Mouse (Mus musculus) embryonic facial prominence, embryonic 12.5 days (tissue): Measurements from ENCODE around the gene Vps13d. TPM values are rescaled to one million over a fixed set of nuclear protein-coding genes. Genes with fewer than 3 reads are reported as not detected.

Experiments
- ATAC-seq: fragments of 200-750 bp; cut with Nextera tagmentation; 2 replicates; pipeline ENCODE4 v1.8.0; 2017; ENCODE audit not compliant: insufficient number of reproducible peaks, insufficient read depth, low FRiP score, low TSS enrichment
- H3K27ac ChIP-seq: fragments of 300-500 bp; sonication (generic); 2 replicates; pipeline ENCODE4 v1.5.1; 2016; ENCODE audit warnings: mild to moderate bottlenecking
- H3K27me3 ChIP-seq: fragments of 300-500 bp; sonication (generic); 2 replicates; pipeline ENCODE4 v1.6.1; 2016; ENCODE audit warnings: mild to moderate bottlenecking, moderate library complexity
- H3K36me3 ChIP-seq: fragments of 300-500 bp; sonication (generic); 2 replicates; pipeline ENCODE4 v1.6.1; 2016; ENCODE audit warnings: mild to moderate bottlenecking
- H3K4me1 ChIP-seq: fragments of 300-500 bp; sonication (generic); 2 replicates; pipeline ENCODE4 v1.6.1; 2016
- H3K4me2 ChIP-seq: fragments of 300-500 bp; sonication (generic); replicated peaks from 2 replicates; pipeline ENCODE4 v1.6.1; 2016; ENCODE audit warnings: mild to moderate bottlenecking, moderate library complexity
- H3K4me3 ChIP-seq: fragments of 300-500 bp; sonication (generic); 2 replicates; pipeline ENCODE4 v1.5.1; 2016; ENCODE audit warnings: mild to moderate bottlenecking
- H3K9ac ChIP-seq: fragments of 300-500 bp; sonication (generic); 2 replicates; pipeline ENCODE4 v1.6.1; 2016; ENCODE audit warnings: mild to moderate bottlenecking, moderate library complexity
- H3K9me3 ChIP-seq: fragments of 300-500 bp; sonication (generic); 2 replicates; pipeline ENCODE4 v1.6.1; 2016; ENCODE audit warnings: mild to moderate bottlenecking, moderate library complexity
- WGBS: fragments of 180-500 bp; shearing (Covaris S2); methylation state at CpG from one replicate; pipeline ENCODE4 v1.1.7; 2016; 5-methylcytosine and 5-hydroxymethylcytosine counted together
- polyA plus RNA-seq: library from polyadenylated mRNA; unstranded; fragments of >200 nt; fragmentation: Nextera tagmentation; extraction: Ambion mirVana; gene quantifications from 2 replicates; pipeline ENCODE4 v1.2.1, GENCODE M21; 2016

The Vps13d gene
- polyA plus RNA-seq, 1 experiment from 2014 or later, result 6.9 TPM

DNA sequence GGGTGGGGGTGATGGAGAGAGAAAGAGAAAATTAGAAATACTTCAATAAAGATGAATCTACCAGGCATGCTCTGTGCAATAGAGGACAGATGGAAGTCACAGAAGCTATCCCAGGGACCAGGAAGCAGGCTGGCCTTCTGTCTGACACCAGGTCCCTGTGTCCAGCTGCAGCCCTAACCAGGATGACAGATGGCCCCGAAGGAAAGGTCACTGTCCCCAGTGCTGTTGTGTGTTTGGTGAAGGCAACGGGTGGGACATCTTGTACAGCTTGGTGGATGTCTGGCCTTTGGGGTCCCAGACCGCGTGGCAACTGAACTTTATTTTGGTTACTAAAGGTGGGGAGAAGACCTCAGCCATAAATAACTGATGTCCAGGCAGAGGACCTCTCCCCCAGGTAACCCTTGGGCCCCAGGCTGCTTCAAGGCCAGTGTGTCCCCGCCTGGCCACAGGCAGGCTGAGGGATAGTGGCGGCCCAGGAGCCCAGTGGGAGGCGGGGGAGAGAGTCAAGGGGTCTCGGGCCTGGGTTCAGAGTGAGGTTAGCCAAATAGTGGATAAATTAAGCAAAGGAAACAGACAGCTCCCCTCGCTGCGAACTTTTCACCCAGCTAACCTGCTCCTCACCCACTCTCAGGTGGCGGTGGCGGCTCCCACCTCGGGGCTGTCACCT is 253.9 kb downstream of the Vps13d start:
- WGBS, result 56% methylated on average over 13 of the region's 13 CpGs
- no peaks in the 10 kb centered on the region for H3K36me3 ChIP-seq
- H3K27me3 ChIP-seq, result no peaks in the 10 kb centered on the region
- H3K4me2 ChIP-seq, result no peak overlapping the region
- no peaks in the 10 kb centered on the region for H3K9me3 ChIP-seq
- no peak overlapping the region for H3K9ac ChIP-seq
- ATAC-seq, result no peak
- no peak overlapping the region for H3K4me3 ChIP-seq
- H3K4me1 ChIP-seq, result no peaks in the 10 kb centered on the region
- H3K27ac ChIP-seq, result no peak overlapping the region

DNA sequence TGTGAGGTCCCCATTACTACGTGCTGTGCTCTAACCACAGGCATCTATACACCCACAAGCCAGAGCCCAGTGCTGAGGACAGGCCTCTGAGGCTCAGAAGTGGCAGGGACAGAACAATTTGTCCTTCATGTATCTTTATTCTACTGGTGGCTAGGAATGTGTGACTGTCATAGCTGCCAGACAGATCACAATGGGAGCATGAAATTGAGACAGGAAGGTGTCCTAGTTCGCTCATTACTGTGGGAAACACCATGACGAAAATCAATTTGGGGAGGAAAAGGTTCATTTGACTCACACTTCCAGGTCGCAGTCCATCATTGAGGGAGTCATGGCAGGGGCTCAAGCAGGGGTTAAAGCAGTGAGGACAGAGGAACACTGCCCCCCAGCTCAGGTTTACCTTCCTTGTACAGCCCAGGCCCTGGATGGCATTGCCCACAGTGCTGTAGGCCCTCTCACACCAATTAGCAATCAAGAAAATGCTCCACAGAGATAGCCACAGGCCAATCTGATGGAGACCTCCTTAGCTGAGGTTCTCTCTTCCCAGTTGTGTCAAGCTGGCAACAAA is 254.9 kb downstream of the Vps13d start:
- 58% methylated on average over 4 of the region's 4 CpGs for WGBS
- Histone ChIP-seq H3K9me3 (no peaks in the 10 kb centered on the region), H3K27me3 (no peaks in the 10 kb centered on the region), H3K4me3 (no peak overlapping the region), H3K27ac (no peak overlapping the region), H3K9ac (no peak overlapping the region), H3K36me3 (no peaks in the 10 kb centered on the region), H3K4me2 (no peak overlapping the region), H3K4me1 (no peaks in the 10 kb centered on the region)
- no peak for ATAC-seq

DNA sequence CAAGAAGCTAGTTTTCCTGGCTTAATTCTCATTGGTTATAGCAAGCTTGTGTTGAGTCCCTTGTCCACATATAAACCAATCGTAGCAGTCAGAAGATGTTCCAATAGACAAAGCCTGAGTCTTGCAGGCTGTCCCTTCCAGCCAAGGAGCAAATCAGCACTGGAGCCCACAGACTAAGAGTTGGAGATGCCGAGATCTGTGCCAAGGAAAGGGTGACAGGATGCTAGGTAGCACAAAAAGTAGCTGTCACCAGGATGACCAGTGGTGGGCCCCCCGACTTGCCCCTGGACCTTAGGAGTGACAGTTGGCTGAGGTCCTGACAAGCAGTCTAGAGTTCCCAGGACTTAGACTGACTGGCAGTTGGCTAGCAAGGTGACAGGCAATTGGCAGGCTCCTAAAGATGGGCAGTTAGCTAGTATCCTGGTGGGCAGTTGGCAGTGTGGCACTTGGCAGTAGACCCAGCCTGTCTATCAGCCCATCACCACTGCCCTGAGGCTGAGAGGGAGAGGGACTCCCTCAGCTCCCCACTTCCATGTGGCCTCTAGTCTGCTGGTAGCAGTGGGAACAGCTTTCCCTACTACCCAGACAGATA is 258.1 kb downstream of the Vps13d start:
- ATAC-seq, result no peak
- H3K36me3 ChIP-seq, result no peaks in the 10 kb centered on the region
- H3K9me3 ChIP-seq, result no peaks in the 10 kb centered on the region
- H3K4me3 ChIP-seq, result no peak overlapping the region
- 87% methylated on average over 3 of the region's 3 CpGs for WGBS
- H3K27ac ChIP-seq, result no peak overlapping the region
- H3K9ac ChIP-seq, result no peak overlapping the region
- H3K27me3 ChIP-seq, result no peaks in the 10 kb centered on the region
- no peak overlapping the region for H3K4me2 ChIP-seq
- H3K4me1 ChIP-seq, result 0 out of 2 replicates have a peak, but pooled peaks cover 4% of the 10 kb centered on the region

DNA sequence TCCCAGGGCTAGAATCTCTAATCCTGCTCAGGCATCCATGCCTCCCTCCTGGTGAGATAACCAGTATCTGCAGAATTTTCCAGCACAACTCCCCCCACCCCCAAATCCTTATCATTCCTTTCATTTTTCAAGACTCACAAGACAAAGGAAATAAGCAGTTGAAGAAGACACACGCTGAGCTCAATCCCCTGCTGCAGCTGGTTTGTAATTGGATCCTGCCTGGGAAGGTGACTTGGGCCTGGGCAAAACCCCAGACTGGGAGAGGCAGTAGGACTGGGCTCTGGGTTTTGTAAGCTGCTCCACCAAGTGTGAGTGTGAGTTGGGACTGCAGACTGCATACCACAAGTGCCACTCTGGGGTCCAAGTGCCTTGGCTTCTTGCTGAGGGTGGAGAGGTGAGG is 260.3 kb downstream of the Vps13d start:
- no peak overlapping the region for H3K4me3 ChIP-seq
- H3K27ac ChIP-seq, result no peak overlapping the region
- no peak for ATAC-seq
- no peaks in the 10 kb centered on the region for H3K36me3 ChIP-seq
- H3K9me3 ChIP-seq, result no peaks in the 10 kb centered on the region
- H3K4me2 ChIP-seq, result no peak overlapping the region
- no peak overlapping the region for H3K9ac ChIP-seq
- H3K27me3 ChIP-seq, result no peaks in the 10 kb centered on the region
- WGBS, result 5% methylated on average over 1 of the region's 1 CpGs
- H3K4me1 ChIP-seq, result peaks cover 8% of the 10 kb centered on the region; the same call in 1 of the 2 replicates

DNA sequence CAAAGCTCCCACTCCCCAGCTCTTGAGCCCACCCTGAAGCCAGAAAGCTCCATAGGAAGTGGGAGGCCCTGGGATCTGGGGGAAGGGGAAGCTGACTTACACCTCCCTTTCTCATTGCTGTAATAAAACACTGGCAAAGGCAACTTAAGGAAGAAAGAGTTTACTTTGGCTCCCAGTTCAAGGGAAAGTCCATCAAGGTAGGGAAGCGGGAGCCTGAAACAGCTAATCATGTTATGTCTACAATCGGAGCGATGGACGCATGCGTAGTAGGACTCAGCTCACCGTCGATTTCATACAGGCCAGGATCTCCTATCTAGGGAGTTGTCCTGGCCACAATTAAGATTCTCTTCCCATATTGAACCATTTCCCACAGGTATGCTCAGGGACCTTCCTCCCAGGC is 263.6 kb downstream of the Vps13d start:
- Histone ChIP-seq H3K9me3 (no peaks in the 10 kb centered on the region), H3K4me1 (peaks cover 8% of the 10 kb centered on the region; the same call in 1 of the 2 replicates), H3K27ac (no peak overlapping the region), H3K9ac (no peak overlapping the region), H3K36me3 (0 out of 2 replicates have a peak, but pooled peaks cover 7% of the 10 kb centered on the region), H3K4me3 (no peak overlapping the region), H3K27me3 (no peaks in the 10 kb centered on the region), H3K4me2 (no peak overlapping the region)
- 93% methylated on average over 7 of the region's 7 CpGs for WGBS
- no peak for ATAC-seq

DNA sequence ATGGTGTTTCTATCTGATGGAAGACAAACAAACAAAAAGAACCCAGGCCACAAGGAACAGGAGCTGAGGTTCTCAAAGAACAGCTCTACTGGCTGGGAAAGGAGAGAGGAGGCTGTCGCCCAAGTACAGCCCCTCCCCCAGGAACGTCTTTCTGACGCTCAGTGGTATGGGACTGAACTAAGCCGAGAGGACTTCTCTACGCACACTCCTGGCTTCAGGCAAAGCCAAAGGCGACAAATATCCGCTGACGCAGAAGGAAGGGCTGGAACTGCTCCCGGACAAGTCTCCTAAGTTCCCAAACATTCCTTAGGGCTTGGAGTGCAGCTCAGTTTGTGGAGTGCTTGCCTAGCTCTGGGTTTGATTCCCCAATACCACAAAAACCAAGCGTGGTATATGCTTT is 264.4 kb downstream of the Vps13d start:
- H3K9ac ChIP-seq, result no peak overlapping the region
- H3K36me3 ChIP-seq, result 0 out of 2 replicates have a peak, but pooled peaks cover 7% of the 10 kb centered on the region
- peaks cover 8% of the 10 kb centered on the region; the same call in 1 of the 2 replicates for H3K4me1 ChIP-seq
- 36% methylated on average over 10 of the region's 10 CpGs for WGBS
- no peak for ATAC-seq
- no peak overlapping the region for H3K4me2 ChIP-seq
- H3K27ac ChIP-seq, result no peak overlapping the region
- H3K27me3 ChIP-seq, result no peaks in the 10 kb centered on the region
- H3K4me3 ChIP-seq, result no peak overlapping the region
- no peaks in the 10 kb centered on the region for H3K9me3 ChIP-seq

DNA sequence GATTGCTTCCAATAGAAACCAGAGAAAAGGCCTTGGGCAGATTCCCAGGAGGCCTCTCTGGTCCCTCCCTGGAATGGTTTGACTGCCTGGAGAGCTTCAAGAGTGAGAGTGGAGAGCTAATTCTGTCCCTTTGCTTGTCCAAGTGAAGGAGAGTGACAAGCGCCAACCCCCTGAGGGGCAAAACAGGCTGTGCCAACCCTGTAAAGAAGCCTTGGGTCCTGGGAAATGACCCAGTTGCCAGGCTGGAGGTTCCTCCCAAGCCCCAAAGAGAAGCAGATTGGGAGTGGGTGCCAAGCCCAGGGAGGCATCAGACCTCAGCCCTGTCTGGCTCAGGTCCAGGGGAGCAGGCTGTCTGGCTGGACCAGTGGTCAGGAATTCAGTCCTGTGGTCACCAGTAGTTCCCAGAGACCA is 265.0 kb downstream of the Vps13d start:
- 97% methylated on average over 1 of the region's 1 CpGs for WGBS
- Histone ChIP-seq H3K4me1 (peaks cover 8% of the 10 kb centered on the region; the same call in 1 of the 2 replicates), H3K36me3 (0 out of 2 replicates have a peak, but pooled peaks cover 7% of the 10 kb centered on the region), H3K9me3 (no peaks in the 10 kb centered on the region), H3K4me3 (no peak overlapping the region), H3K27ac (no peak overlapping the region), H3K27me3 (no peaks in the 10 kb centered on the region), H3K4me2 (no peak overlapping the region), H3K9ac (no peak overlapping the region)
- no peak for ATAC-seq

DNA sequence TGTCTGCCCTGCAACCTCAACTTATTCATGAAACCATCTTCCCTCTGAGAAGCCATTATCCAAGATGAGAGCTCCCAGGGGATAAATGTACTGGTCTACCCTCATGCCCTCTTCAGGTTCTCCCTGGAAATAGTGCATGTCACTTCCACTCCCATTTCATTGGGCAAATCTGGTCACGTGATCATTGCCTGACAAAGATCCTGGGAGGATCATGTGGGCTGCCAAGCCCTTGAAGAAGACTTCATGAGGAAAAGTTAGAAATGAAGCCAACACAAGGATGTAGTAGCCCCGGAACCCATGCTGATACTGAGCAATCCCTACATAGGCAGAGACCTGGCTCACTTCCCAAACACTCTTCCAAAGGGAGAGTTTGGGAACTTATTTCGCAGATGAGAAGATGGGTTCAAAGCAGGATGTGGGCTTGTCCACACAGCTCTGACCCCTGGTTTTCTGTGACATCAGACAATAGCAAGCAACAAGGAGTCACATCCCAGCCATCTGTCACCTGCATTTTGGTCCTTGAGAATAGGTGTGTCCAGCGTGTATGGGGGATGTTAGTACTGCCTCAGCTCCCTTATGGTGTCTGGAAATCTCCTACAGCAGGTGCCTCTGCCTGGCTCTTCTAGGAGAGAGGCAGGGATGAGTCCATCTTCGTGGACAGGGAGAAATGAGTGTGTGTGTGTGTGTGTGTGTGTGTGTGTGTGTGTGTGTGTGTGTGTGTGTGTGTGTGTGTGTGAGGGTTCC is 265.9 kb downstream of the Vps13d start:
- peaks cover 4% of the 10 kb centered on the region; the same call in 1 of the 2 replicates for H3K4me1 ChIP-seq
- H3K9ac ChIP-seq, result no peak overlapping the region
- H3K27me3 ChIP-seq, result no peaks in the 10 kb centered on the region
- H3K4me3 ChIP-seq, result no peak overlapping the region
- 0 out of 2 replicates have a peak, but pooled peaks cover 7% of the 10 kb centered on the region for H3K36me3 ChIP-seq
- H3K4me2 ChIP-seq, result no peak overlapping the region
- no peak overlapping the region for H3K27ac ChIP-seq
- H3K9me3 ChIP-seq, result no peaks in the 10 kb centered on the region
- no peak for ATAC-seq
- 91% methylated on average over 5 of the region's 5 CpGs for WGBS

Other genes with a start within 250 kb of the Vps13d start
- 1.6 and 1.8 TPM in 2 replicates for gene Tnfrsf1b, start 51.9 kb upstream of the Vps13d start, polyA plus RNA-seq
- gene Tnfrsf8, start 120.2 kb upstream of the Vps13d start, polyA plus RNA-seq, result 0.15 TPM in 1 of 2 replicates, not detected in the other